Mouse (Mus musculus) spleen, adult 2 months (tissue): ENCODE measurements at regions not wholly inside any gene's neighbourhood (a gene's known extent, or its start where the extent isn't known, plus 50 kb on each side); places are given as distances from the start of the nearest gene placed in this dataset.

Source experiments
- CTCF ChIP-seq: fragments of 200-500 bp; IDR thresholded peaks from 2 replicates; pipeline ENCODE4 v1.5.1; 2011; ENCODE audit warnings: mild to moderate bottlenecking, inconsistent platforms; ENCODE audit not compliant: insufficient read depth, insufficient read length, insufficient replicate concordance; ENCODE audit errors: extremely low read depth
- POLR2A ChIP-seq: fragments of 200-500 bp; IDR thresholded peaks from 2 replicates; pipeline ENCODE4 v1.6.1; 2011; ENCODE audit warnings: low read depth, low read length, inconsistent platforms

- TF ChIP-seq CTCF = no peak
- TF ChIP-seq POLR2A = no peak
Observed at GRCm38 (mm10) chr6:12255434-12255833, 347.8 kb downstream of the Phf14 start.
